Mouse (Mus musculus): ENCODE data around the gene Zfp775. TPM values are rescaled to one million over a fixed set of nuclear protein-coding genes. Genes with fewer than 3 reads are reported as not detected.
A peak's percentile ranks its signal among the peaks of the same experiment; 100 is the strongest.

The Zfp775 gene
- total RNA-seq (2014; fragmentation: Nextera tagmentation) (1.7 and 1.9 TPM in 2 replicates), total RNA-seq (2017) (2.0 and 3.0 TPM in 2 replicates)

DNA sequence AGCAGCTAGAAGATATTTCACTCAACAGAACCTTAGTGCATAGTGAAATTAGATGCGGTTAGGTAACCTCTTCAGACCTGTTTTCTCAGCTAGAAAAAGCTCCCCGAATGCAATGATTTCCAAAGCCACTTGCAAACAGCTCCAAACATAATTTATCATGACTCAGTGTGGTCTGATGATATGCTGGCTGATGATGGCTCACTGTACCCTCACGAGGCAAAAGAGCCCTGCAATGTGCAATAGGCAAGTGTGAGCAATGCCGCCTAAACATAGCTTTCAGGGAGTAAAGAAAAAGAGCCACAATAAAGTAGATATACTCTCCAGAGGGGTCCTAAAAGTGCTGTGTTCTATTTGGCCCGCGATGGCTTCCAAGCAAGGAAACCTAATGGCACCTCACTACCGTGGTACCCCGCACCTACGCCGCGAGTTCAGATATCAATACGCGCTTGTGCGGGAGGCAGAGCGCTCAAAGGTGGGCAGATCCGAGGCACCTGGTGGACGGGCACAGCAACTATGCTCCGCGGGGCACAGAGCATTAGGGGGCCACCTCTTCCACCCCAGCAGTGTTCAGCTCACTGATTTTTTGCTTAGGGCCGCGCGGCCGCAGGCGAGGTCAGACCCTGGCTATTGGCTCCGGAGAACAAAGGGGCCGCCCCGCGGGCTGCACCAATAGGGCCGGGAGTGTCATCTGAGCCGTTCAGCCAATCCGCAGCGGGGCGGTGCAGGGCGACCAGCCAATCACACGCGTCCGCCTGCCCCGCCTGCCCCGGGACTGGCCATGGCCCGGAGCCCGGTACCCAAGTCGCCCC, at the start of gene Zfp775:
TSS of gene Zfp775 (plus strand) at position 793 of the 809 bp plus-strand sequence.
- peak; percentile 99 for ATAC-seq (replicated peaks; ENCODE audit: low FRiP score, low TSS enrichment, poor library complexity, severe bottlenecking)

GRCm38 (mm10) chr6:48552918-48553317, 48.9 kb upstream of the Zfp775 start:
- ATAC-seq (replicated peaks; ENCODE audit: low FRiP score, low TSS enrichment, poor library complexity, severe bottlenecking), result peak; percentile 51

GRCm38 (mm10) chr6:48553819-48554218, 48.0 kb upstream of the Zfp775 start:
- no peak for ATAC-seq (replicated peaks; ENCODE audit: low FRiP score, low TSS enrichment, poor library complexity, severe bottlenecking)

GRCm38 (mm10) chr6:48554280-48555103, 47.4 kb upstream of the Zfp775 start, which contains the start of gene Lrrc61:
TSS of gene Lrrc61 (plus strand) at chr6:48554796.
- ATAC-seq (replicated peaks; ENCODE audit: low FRiP score, low TSS enrichment, poor library complexity, severe bottlenecking), result peak; percentile 94

- peak; percentile 39 for ATAC-seq (replicated peaks; ENCODE audit: low FRiP score, low TSS enrichment, poor library complexity, severe bottlenecking)
Measured at GRCm38 (mm10) chr6:48555104-48555890, 46.6 kb upstream of the Zfp775 start.

DNA sequence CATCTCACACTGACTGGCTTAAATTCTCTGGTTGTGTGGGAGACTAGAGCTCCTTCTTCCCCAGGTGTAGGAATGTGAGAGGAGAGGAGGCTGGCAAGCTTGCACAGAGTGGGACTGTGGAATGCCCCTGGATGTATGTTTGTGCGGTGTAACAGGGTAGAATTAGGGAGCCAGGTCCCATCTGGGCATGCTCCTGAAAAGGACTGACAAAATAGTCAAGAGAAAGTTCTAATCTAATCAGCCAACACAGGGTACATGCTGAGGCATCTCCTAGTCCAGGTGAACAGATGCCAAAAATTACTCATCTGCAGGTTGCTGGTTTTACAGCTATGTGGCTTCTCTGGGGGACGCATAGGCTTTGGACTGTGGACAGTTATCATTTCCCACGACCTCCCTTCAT, 45.9 kb upstream of the Zfp775 start:
- ATAC-seq (replicated peaks; ENCODE audit: low FRiP score, low TSS enrichment, poor library complexity, severe bottlenecking), result no peak

DNA sequence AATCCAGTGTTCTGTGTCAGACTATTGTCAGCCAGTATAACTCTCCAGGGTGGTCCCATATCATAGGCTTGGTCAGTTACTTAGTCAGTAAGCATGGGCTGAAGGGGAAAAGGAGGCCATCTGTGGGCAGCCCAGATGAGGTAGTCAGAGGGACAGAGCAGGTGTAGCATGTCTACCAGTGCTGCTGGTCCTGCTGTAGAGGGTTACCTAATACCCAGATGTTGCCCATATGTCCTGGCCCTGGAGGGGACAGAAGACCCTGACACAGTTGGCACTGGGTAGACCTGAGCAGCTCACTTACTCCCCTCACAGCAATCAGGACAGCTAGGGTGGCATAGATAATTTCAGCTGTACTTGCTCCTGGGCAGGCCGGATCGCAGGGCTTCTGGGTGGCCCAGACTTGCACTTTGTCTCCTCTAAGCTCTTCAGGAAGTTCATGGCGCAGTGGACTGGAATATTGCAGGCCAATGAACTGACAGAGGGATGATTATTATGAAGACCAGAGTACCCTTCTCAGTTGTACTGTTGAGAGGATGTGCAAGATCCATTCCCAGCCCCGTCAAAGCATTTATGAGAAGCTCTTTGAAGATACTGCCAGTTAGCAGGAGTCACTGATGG, 36.1 kb upstream of the Zfp775 start:
- ATAC-seq (replicated peaks; ENCODE audit: low FRiP score, low TSS enrichment, poor library complexity, severe bottlenecking), result no peak

DNA sequence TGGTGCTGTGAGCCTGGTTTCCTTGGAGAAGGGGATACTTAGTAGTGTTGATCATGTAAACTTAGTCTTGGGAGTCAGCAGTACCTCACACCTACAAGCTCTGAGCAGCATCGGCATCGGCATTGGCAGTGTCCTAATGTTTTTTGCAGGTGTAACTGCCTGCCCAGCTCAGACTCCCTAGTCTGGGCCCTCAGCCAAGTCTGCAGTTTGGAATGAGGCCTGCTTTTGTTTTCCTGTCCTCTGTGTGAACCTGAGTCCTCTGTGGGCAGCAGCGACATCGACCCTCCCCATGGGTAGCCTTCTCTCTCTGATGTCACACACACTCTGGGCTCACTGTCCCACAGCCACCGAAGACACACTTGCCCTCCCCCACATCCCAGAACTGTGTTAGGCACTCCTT, 35.6 kb upstream of the Zfp775 start:
- ATAC-seq (replicated peaks; ENCODE audit: low FRiP score, low TSS enrichment, poor library complexity, severe bottlenecking), result no peak

GRCm38 (mm10) chr6:48568036-48568984, 33.6 kb upstream of the Zfp775 start:
- ATAC-seq (replicated peaks; ENCODE audit: low FRiP score, low TSS enrichment, poor library complexity, severe bottlenecking), result peak; percentile 67; the same call in 1 of the 2 replicates

- ATAC-seq (replicated peaks; ENCODE audit: low FRiP score, low TSS enrichment, poor library complexity, severe bottlenecking), result no peak
Measured at GRCm38 (mm10) chr6:48569065-48569807, 32.6 kb upstream of the Zfp775 start.

- ATAC-seq (replicated peaks; ENCODE audit: low FRiP score, low TSS enrichment, poor library complexity, severe bottlenecking), result no peak
Measured at GRCm38 (mm10) chr6:48572014-48572413, 29.8 kb upstream of the Zfp775 start.

GRCm38 (mm10) chr6:48572572-48573061, 29.2 kb upstream of the Zfp775 start, which contains the start of gene Rarres2:
TSS of gene Rarres2 (minus strand) at chr6:48572789.
- no peak for ATAC-seq (replicated peaks; ENCODE audit: low FRiP score, low TSS enrichment, poor library complexity, severe bottlenecking)

GRCm38 (mm10) chr6:48573280-48573679, 28.6 kb upstream of the Zfp775 start:
- ATAC-seq (replicated peaks; ENCODE audit: low FRiP score, low TSS enrichment, poor library complexity, severe bottlenecking), result no peak

DNA sequence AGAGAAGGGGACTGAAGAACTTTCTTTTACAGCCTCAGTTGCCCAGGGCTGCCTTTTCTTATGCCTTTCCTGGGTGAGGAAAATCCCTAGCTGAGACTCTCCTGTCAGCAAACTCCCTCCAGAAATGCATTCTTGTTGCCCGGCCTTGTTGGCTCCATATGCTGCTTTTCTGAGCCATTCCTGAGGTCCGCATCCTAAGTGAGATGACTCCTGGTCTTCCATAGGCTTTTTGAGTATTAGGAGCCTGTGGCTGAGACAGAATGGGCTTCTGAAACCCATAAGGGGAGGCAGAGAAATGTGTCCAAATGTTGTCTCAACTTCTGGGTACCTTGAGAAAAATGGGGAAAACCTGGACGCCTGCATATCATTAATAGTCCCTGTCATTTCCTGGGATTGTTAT, 27.9 kb upstream of the Zfp775 start:
- ATAC-seq (replicated peaks; ENCODE audit: low FRiP score, low TSS enrichment, poor library complexity, severe bottlenecking), result no peak

DNA sequence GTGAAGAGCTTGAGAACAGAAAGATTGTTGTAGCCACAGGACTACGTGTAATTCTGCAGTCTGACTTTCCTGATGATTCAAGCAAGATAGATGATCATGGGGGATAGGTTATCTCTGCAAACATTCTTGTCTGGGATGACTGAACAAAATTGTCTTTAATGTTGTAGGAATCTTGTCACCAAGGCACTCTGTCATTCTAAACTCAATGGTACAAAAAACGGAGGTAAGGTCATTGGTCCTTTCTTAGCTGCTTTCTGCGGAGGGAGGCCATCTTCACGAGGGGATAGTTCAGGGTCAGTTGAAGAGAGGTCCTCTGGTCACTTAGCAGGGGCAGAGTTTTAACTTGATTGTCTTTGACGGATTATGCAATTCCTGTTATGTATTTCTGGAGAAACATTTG, 23.1 kb upstream of the Zfp775 start:
- no peak for ATAC-seq (replicated peaks; ENCODE audit: low FRiP score, low TSS enrichment, poor library complexity, severe bottlenecking)

- no peak for ATAC-seq (replicated peaks; ENCODE audit: low FRiP score, low TSS enrichment, poor library complexity, severe bottlenecking)
Measured at GRCm38 (mm10) chr6:48579215-48579648, 22.6 kb upstream of the Zfp775 start.

DNA sequence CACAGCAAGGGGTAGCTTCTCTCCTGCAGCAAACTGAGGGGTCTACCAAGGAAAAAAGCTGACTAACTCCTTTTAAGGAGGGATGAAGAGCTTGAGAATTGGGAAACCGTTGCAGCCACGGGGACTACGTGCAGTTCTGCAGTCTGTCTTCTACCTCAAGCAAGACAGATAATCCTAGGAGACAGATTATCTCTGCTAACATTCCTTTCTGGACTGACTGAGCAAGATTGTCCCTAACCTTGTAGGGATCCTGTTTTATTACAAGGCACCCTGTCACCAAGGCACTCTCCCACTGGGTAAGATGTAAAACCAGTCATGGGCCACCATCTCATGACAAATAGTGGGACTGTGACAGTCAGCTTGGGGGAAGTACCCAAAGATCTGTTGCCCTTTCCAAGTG, 20.6 kb upstream of the Zfp775 start:
- ATAC-seq (replicated peaks; ENCODE audit: low FRiP score, low TSS enrichment, poor library complexity, severe bottlenecking), result no peak
